Mouse (Mus musculus) lung, postnatal 4 days (tissue): Measurements from ENCODE around the gene Atrnl1.

Experiments used
- DNase-seq, 2 experiments: peaks; one replicate each; pipeline ENCODE4 v3.0.0; 2021

Gene Atrnl1

GRCm38 (mm10) chr19:58084826-58085225 lies 474.0 kb downstream of the Atrnl1 start:
- DNase-seq = no peak

- no peak for DNase-seq
These were observed 475.9 kb downstream of the Atrnl1 start for GRCm38 (mm10) chr19:58086734-58087133.

DNA sequence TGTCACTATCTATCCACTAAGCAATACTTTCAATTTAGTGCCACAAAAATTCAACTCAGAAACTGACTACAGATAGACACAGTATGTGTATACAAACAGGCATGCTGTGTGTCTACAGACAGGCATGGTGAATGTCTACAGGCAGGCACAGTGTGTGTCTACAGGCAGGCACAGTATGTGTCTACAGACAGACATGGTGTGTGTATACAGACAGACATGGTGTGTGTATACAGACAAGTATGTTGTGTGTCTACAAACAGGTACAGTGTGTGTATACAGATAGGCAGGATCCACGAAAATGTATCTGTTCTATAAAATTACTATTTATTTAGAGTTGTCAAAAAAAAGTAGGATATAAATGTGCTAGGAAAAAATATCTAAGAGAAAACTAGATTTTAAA lies 477.1 kb downstream of the Atrnl1 start:
- DNase-seq = no peak

DNA sequence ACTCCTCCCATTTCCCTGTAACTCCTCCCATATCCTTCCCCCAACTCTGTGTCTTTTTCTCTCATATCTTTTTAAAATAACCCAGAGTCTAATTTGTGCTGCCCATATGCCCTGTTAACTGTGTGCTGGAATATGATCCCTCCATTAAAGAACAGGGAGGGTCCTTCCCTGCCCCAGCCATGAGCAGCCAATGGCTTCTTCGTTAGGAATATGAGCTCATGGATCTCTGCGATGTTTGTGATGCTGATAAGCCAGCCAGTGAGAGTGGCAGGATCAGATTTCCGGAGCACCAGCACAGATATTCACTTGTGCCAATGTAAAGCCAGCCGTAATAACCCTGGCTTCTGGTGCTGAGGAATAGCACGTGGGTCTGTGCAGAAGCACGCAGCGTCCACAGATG lies 477.6 kb downstream of the Atrnl1 start:
- DNase-seq = no peak

- no peak for DNase-seq
These were observed 481.1 kb downstream of the Atrnl1 start for GRCm38 (mm10) chr19:58091911-58092310.

- no peak for DNase-seq
These were observed 484.1 kb downstream of the Atrnl1 start for GRCm38 (mm10) chr19:58094781-58095543.

DNA sequence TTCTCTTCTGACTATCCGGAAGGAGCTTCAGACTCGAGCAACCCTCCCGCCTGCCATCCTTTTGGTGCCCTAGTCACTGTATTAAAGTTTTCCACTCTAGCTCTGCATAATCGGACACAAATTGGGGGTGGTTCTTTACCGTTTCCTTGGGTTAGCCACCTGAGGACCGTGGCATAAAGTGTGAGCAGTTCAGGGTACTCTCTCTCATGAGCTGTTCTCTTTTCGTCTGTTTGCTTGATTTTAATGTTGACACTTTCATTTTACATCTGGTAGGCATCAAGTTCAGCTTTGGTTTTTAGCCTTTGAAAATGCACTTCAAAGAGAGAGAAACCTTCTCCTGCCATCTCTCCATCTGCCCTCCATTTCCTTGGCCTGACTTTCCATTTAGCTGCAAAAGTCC lies 484.9 kb downstream of the Atrnl1 start:
- DNase-seq = no peak

- no peak for DNase-seq
These were observed 486.4 kb downstream of the Atrnl1 start for GRCm38 (mm10) chr19:58097195-58097594.

- no peak for DNase-seq
These were observed 488.7 kb downstream of the Atrnl1 start for GRCm38 (mm10) chr19:58099539-58099938.

- no peak for DNase-seq
These were observed 489.5 kb downstream of the Atrnl1 start for GRCm38 (mm10) chr19:58100381-58100780.

DNA sequence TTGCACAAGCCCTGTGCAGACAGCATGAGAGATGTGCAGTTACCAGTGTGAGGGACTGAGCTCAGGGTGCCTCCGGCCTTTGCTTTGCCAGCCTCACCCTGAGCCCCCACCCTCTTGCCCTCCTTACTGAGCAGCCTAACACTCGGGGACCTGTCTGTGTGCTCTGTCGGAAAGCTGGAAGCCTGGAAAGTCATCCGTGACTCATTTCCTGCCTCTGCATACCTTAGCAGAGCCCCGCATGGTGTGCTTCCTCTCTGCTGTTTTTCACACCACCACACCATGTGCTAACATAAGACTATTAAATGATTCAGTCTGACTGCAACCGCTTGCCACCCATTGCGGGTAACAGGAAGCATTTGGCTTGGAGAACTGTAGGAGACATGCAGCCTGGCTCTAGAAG lies 493.7 kb downstream of the Atrnl1 start:
- DNase-seq = peak in 1 of 2 experiments; percentile 15

DNA sequence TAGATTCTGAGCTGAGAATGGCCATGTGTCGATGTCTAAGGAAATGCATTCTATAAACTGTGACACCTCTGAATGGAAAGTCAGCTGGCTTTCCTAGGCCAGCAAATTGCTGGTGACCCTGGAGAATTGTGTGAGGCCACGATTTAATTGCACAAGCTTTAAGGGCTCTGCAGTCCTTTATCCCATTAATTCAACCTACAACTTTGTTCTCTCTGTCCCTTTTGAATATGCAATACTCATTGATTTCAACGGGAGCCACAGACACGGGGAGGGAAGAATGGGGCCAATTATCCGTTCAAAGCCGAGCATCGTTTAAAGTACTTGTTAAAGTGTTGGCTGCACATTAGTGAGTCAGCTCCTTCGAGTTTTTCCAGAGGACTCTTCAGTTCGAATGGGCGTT lies 496.8 kb downstream of the Atrnl1 start:
- no peak for DNase-seq

DNA sequence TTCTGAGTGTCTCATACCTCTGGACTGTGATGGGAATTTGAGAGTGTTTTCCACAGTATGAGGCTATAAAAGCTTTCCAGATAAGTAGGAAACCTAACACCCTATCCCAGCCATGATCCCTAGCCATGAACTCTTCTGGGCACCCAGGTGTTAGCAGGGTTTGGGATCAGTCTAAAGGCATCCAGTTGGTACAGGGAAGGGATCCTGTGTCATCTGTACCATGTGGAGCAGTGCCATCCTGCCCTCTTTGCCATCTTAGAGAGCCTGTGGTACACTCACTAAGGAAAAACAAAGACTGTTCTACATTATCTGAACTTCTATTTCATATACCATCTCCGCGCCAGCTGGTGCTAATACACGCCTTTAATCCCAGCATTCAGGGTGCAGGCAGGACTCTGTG lies 499.7 kb downstream of the Atrnl1 start:
- DNase-seq = no peak

DNA sequence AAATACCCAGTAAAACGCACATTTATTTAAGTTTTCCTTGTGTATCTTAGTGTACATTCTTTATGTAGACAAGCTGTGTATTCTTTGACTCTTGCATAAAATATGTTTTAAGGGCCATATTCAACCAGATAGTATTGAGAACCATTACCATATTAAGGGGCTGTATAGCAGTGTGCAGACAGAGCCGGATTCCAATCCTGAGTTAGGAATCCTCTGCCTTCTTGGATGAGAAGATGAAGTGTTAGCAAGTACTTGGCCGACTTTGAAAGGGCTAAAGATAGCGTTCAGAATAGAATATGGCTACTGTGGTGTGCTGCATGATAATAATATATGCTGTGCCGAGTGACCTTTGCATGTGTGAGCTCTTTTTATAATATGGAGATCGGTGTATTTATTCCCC lies 500.5 kb downstream of the Atrnl1 start:
- DNase-seq = no peak

DNA sequence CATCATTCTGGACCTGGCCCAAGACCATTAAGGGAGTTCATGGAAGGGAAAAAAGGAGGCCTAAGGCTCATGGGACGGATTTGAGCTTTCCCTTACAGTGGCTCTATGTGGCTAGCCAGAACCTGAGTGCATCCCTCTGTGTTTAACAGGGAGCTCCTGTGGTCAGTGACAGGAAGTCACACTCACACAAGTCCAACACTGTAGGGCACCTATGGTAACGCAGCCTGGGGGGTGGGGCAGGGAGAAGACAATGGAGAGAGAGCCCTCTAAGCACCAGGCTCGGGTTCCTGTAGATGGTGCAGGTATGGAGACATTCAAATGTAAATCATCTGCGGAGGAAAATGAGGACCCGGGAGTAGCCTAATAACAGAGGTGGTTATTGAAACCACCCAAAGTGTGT lies 501.3 kb downstream of the Atrnl1 start:
- DNase-seq = no peak

- no peak for DNase-seq
These were observed 502.4 kb downstream of the Atrnl1 start for GRCm38 (mm10) chr19:58113092-58113731.

DNA sequence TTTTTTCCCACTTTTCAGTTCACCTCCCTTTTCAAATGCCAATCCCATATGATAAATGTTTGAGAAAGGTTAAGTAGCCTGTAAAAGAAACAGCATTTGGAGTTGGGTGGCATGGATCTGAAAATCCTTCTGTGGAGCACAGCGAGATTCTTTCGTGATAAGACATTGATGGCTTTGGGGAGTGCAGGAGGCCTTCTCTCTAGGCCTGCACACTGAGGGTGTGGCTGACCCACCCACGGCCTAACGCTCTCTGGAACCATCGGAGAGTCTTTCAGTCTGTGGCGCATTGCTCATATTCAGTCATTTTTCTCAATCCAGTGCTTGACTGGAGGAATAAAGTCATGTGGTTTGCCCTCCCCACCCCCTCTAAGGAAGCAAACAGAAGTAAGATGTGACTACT lies 506.8 kb downstream of the Atrnl1 start:
- peak in 1 of 2 experiments; percentile 24 for DNase-seq

GRCm38 (mm10) chr19:58118141-58118835 lies 507.5 kb downstream of the Atrnl1 start:
- no peak for DNase-seq

DNA sequence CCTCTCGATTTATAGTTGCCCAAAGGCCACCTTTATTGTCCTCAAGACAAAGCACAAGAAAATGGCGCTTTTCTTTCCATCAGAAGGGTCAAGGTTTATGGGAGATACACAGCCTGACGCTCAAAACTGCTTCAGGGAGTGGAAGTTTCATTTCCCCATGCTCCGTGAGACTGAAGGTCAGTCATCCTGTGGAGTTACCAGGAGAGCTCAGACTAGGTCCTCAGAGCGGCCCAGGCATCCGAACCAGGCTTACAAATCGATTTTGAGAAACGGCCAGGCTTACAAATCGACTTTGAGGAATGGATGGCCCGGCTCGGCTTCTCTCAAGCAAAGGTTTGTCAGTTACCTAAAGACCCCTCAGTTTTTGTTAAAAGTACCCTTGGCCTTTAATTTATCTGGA lies 508.0 kb downstream of the Atrnl1 start:
- DNase-seq = no peak

DNA sequence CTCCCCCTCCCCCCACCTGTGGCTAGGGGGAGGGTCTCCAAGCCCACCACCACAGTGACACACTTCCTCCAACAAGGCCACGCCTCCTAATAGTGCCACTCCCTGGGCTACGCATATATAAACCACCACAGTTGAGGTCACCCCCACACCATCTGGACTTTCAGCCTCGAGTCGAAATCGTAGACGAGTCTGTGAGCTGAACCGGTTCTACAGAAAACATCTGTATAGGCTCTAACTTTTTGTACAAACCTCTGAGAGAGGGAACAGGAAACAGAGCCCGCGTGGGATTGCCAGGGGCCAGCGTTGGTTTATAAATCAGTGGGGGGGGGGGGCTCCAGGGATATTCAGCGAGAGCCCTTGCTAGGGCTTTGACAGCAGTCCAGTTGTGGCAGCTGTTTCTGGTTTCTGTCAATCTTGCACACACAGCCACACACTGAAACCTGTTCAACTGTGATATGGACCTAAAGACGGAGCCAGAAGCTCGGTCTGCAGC lies 508.9 kb downstream of the Atrnl1 start:
- no peak for DNase-seq

GRCm38 (mm10) chr19:58120661-58121060 lies 509.8 kb downstream of the Atrnl1 start:
- DNase-seq = no peak

DNA sequence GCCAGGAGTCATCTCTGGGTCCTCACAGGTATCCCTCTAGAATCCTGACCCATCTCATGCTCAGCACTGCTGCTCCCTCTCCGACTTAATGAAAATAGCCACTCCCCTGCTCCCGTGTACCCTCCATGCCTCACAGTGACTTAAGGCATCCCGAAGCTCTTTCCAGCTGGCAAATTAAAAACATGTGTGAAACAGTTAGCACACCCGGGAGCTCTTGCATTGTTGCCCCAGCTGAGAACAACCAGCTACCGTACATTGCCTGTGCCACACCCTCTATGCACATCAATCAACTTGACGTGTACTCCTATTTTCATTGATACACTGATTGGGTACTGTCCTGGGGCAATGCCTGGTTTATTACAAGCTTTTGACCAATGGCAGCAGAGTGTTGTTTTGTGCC lies 510.8 kb downstream of the Atrnl1 start:
- DNase-seq = no peak

GRCm38 (mm10) chr19:58123620-58124019 lies 512.8 kb downstream of the Atrnl1 start:
- DNase-seq = no peak

DNA sequence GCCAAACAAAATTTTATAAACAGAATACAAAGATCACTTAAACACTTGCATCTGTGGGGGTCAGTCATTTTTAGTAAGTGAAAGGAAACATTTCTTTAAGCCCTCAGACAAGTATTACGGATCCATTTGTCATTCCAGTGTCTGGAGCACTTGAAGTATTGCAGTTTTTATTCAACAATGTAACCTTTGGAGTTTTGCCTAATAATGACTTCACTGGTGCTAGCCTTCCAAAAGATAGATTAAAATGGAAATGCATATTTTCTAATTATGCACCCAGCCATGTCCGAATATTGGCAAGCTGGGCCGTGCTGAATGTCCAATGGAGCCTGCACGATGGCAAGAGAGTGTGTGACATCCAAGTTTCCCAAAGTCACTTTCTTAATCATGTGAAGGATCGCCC lies 513.7 kb downstream of the Atrnl1 start:
- DNase-seq = no peak
